Mouse (Mus musculus): ENCODE results near the gene Dsel.

GRCm38 (mm10) chr1:111857852-111858251 is 6.9 kb downstream of the Dsel start:
- TF ChIP-seq CTCF (IDR thresholded peaks at IDR 0.05; ENCODE audit: borderline replicate concordance, insufficient read depth, low read depth, low read length) (no peak), POLR2A (IDR thresholded peaks at IDR 0.05; ENCODE audit: borderline replicate concordance, insufficient read depth, low read length) (no peak)

Measured in cerebellum, adult 2 months (tissue).